Mouse (Mus musculus) testis, adult 2 months (tissue): ENCODE data around the gene D6Ertd527e. TPM values are rescaled to one million over a fixed set of nuclear protein-coding genes. Genes with fewer than 3 reads are reported as not detected.

Experiments
- H3K27ac ChIP-seq: fragments of 200-500 bp; 2 replicates; pipeline ENCODE4 v1.5.1; 2012; ENCODE audit warnings: low read depth, low read length; ENCODE audit not compliant: control insufficient read depth, insufficient read depth
- H3K27me3 ChIP-seq: fragments of 200-500 bp; 2 replicates; pipeline ENCODE4 v1.6.1; 2012; ENCODE audit warnings: mild to moderate bottlenecking, low read length, moderate library complexity; ENCODE audit not compliant: control insufficient read depth, insufficient read depth
- H3K36me3 ChIP-seq: fragments of 200-500 bp; 2 replicates; pipeline ENCODE4 v1.6.1; 2012; ENCODE audit warnings: mild to moderate bottlenecking, low read length; ENCODE audit not compliant: control insufficient read depth, insufficient read depth
- H3K4me1 ChIP-seq: fragments of 200-500 bp; 2 replicates; pipeline ENCODE4 v1.6.1; 2012; ENCODE audit warnings: low read length; ENCODE audit not compliant: control insufficient read depth, insufficient read depth
- H3K4me3 ChIP-seq: fragments of 200-500 bp; 2 replicates; pipeline ENCODE4 v1.5.1; 2012; ENCODE audit warnings: low read depth, mild to moderate bottlenecking, low read length, moderate library complexity, mixed read lengths; ENCODE audit not compliant: control insufficient read depth
- CTCF ChIP-seq: fragments of 200-500 bp; IDR thresholded peaks from 2 replicates; pipeline ENCODE4 v1.5.1; 2012; ENCODE audit warnings: low read depth, mild to moderate bottlenecking, inconsistent platforms, low read length, moderate library complexity; ENCODE audit not compliant: control insufficient read depth, insufficient read depth, insufficient replicate concordance
- POLR2A ChIP-seq: fragments of 200-500 bp; IDR thresholded peaks from 2 replicates; pipeline ENCODE4 v1.6.1; 2012; ENCODE audit warnings: low read depth, mild to moderate bottlenecking, inconsistent platforms, low read length, moderate library complexity; ENCODE audit not compliant: control insufficient read depth
- polyA plus RNA-seq: library from polyadenylated mRNA; depleted of rRNA; stranded (reverse); fragments of >200 nt; gene quantifications from 2 replicates; pipeline ENCODE4 v1.2.3, GENCODE M21; 2012

The D6Ertd527e gene
- polyA plus RNA-seq, 1 experiment = 3.9 TPM

- TF ChIP-seq CTCF (no peak), POLR2A (no peak)
- H3K36me3 ChIP-seq = no peaks in the 10 kb centered on the region
- H3K27ac ChIP-seq = no peak overlapping the region
These were observed 11.4 kb downstream of the D6Ertd527e start for GRCm38 (mm10) chr6:87115981-87116380.

GRCm38 (mm10) chr6:87116596-87116995 lies 12.1 kb downstream of the D6Ertd527e start:
- Histone ChIP-seq H3K27me3 (no peaks in the 10 kb centered on the region), H3K4me3 (no peak overlapping the region), H3K36me3 (no peaks in the 10 kb centered on the region), H3K27ac (no peak overlapping the region), H3K4me1 (no peaks in the 10 kb centered on the region)
- no peak for TF ChIP-seq POLR2A
- TF ChIP-seq CTCF = no peak

More at GRCm38 (mm10) chr6:87115981-87116380, 11.4 kb downstream of the D6Ertd527e start:
- Histone ChIP-seq H3K4me3 (no peak overlapping the region), H3K4me1 (no peaks in the 10 kb centered on the region), H3K27me3 (no peaks in the 10 kb centered on the region)

GRCm38 (mm10) chr6:87119066-87119837 lies 14.7 kb downstream of the D6Ertd527e start:
- no peaks in the 10 kb centered on the region for H3K27me3 ChIP-seq
- no peak for TF ChIP-seq CTCF
- no peak for TF ChIP-seq POLR2A
- H3K4me1 ChIP-seq = no peaks in the 10 kb centered on the region
- H3K27ac ChIP-seq = no peak overlapping the region
- peak overlapping the region; percentile 58 for H3K4me3 ChIP-seq
- no peaks in the 10 kb centered on the region for H3K36me3 ChIP-seq

- TF ChIP-seq CTCF (no peak), POLR2A (no peak)
- no peak overlapping the region for H3K27ac ChIP-seq
- no peaks in the 10 kb centered on the region for H3K27me3 ChIP-seq
- H3K4me1 ChIP-seq = no peaks in the 10 kb centered on the region
- no peak overlapping the region for H3K4me3 ChIP-seq
- H3K36me3 ChIP-seq = no peaks in the 10 kb centered on the region
These were observed 15.4 kb downstream of the D6Ertd527e start for GRCm38 (mm10) chr6:87119975-87120374.

GRCm38 (mm10) chr6:87120661-87121060 lies 16.1 kb downstream of the D6Ertd527e start:
- H3K4me1 ChIP-seq = peaks cover under 1% of the 10 kb centered on the region; the same call in 1 of the 2 replicates
- H3K36me3 ChIP-seq = no peaks in the 10 kb centered on the region
- no peaks in the 10 kb centered on the region for H3K27me3 ChIP-seq
- H3K27ac ChIP-seq = no peak overlapping the region
- no peak for TF ChIP-seq POLR2A
- peak; percentile 87; the same call in 1 of the 2 replicates for TF ChIP-seq CTCF
- H3K4me3 ChIP-seq = no peak overlapping the region

GRCm38 (mm10) chr6:87121961-87122360 lies 17.4 kb downstream of the D6Ertd527e start:
- Histone ChIP-seq H3K4me1 (peaks cover 3% of the 10 kb centered on the region; the same call in 1 of the 2 replicates), H3K27me3 (no peaks in the 10 kb centered on the region), H3K27ac (no peak overlapping the region), H3K36me3 (no peaks in the 10 kb centered on the region), H3K4me3 (no peak overlapping the region)
- TF ChIP-seq CTCF = no peak
- TF ChIP-seq POLR2A = no peak

- Histone ChIP-seq H3K4me3 (no peak overlapping the region), H3K27ac (no peak overlapping the region), H3K27me3 (no peaks in the 10 kb centered on the region), H3K36me3 (no peaks in the 10 kb centered on the region), H3K4me1 (peaks cover 3% of the 10 kb centered on the region; the same call in 1 of the 2 replicates)
- no peak for TF ChIP-seq CTCF
- no peak for TF ChIP-seq POLR2A
These were observed 18.9 kb downstream of the D6Ertd527e start for GRCm38 (mm10) chr6:87123406-87123805.
